Mouse (Mus musculus) spleen, adult 12 weeks (tissue): Measurements from ENCODE around the gene Agpat1.
A peak's percentile ranks its signal among the peaks of the same experiment; 100 is the strongest.

Experiments used
- DNase-seq: peaks from one replicate; pipeline ENCODE4 v3.0.0; 2022; ENCODE audit warnings: low spot score

Agpat1 gene

GRCm38 (mm10) chr17:34635671-34636070, 31.6 kb downstream of the Agpat1 start:
- DNase-seq: no peak

- no peak for DNase-seq
These were observed 33.4 kb downstream of the Agpat1 start for GRCm38 (mm10) chr17:34637459-34637858.

- DNase-seq: no peak
These were observed 35.6 kb downstream of the Agpat1 start for GRCm38 (mm10) chr17:34639461-34640255.

- no peak for DNase-seq
These were observed 36.9 kb downstream of the Agpat1 start for GRCm38 (mm10) chr17:34640778-34641601.

- DNase-seq: no peak
These were observed 37.9 kb downstream of the Agpat1 start for GRCm38 (mm10) chr17:34641945-34642344.

GRCm38 (mm10) chr17:34643379-34643778, 39.3 kb downstream of the Agpat1 start:
- no peak for DNase-seq

GRCm38 (mm10) chr17:34643944-34644343, 39.9 kb downstream of the Agpat1 start:
- DNase-seq: no peak

- DNase-seq: peak; percentile 83
These were observed 40.5 kb downstream of the Agpat1 start, which contains the start of gene Fkbpl for GRCm38 (mm10) chr17:34644608-34645007. TSS of gene Fkbpl (plus strand) at chr17:34644764.

GRCm38 (mm10) chr17:34645256-34645829, 41.3 kb downstream of the Agpat1 start:
- no peak for DNase-seq

GRCm38 (mm10) chr17:34645831-34646511, 41.9 kb downstream of the Agpat1 start:
- no peak for DNase-seq

GRCm38 (mm10) chr17:34646906-34647787, 43.1 kb downstream of the Agpat1 start, which contains the start of gene Atf6b:
TSS of gene Atf6b (plus strand) at chr17:34647146.
- peak; percentile 85 for DNase-seq

- no peak for DNase-seq
These were observed 44.3 kb downstream of the Agpat1 start for GRCm38 (mm10) chr17:34648141-34648890.

- no peak for DNase-seq
These were observed 45.2 kb downstream of the Agpat1 start for GRCm38 (mm10) chr17:34649106-34649864.

- DNase-seq: no peak
These were observed 46.7 kb downstream of the Agpat1 start for GRCm38 (mm10) chr17:34650781-34651180.

GRCm38 (mm10) chr17:34651507-34652221, 47.6 kb downstream of the Agpat1 start:
- no peak for DNase-seq

GRCm38 (mm10) chr17:34652546-34652945, 48.5 kb downstream of the Agpat1 start:
- no peak for DNase-seq

- no peak for DNase-seq
These were observed 48.9 kb downstream of the Agpat1 start for GRCm38 (mm10) chr17:34652985-34653384.

GRCm38 (mm10) chr17:34653746-34654285, 49.8 kb downstream of the Agpat1 start:
- DNase-seq: peak; percentile 35
